Mouse (Mus musculus): Measurements from ENCODE around the gene Olfr672.

GRCm38 (mm10) chr7:105022530-105022929, 20.7 kb upstream of the Olfr672 start:
- TF ChIP-seq MAZ (IDR thresholded peaks at IDR 0.05; ENCODE audit: low read depth, low read length), result no peak
- no peak for TF ChIP-seq CHD2 (IDR thresholded peaks at IDR 0.05; ENCODE audit: low read length)

Data from CH12.LX (cell line).